Mouse (Mus musculus): ENCODE measurements around the gene Ttc32.

Ttc32 gene

GRCm38 (mm10) chr12:9046674-9047073 lies 16.9 kb downstream of the Ttc32 start:
- DNase-seq (ENCODE audit: low read depth, low spot score) = no peak

- no peak for DNase-seq (ENCODE audit: low read depth, low spot score)
These were observed 18.3 kb downstream of the Ttc32 start for GRCm38 (mm10) chr12:9048090-9048489.

GRCm38 (mm10) chr12:9050824-9051223 lies 21.0 kb downstream of the Ttc32 start:
- DNase-seq (ENCODE audit: low read depth, low spot score) = no peak

GRCm38 (mm10) chr12:9052075-9052829 lies 22.5 kb downstream of the Ttc32 start:
- DNase-seq (ENCODE audit: low read depth, low spot score) = peak; percentile 71

GRCm38 (mm10) chr12:9053345-9053744 lies 23.5 kb downstream of the Ttc32 start:
- no peak for DNase-seq (ENCODE audit: low read depth, low spot score)

GRCm38 (mm10) chr12:9054012-9054411 lies 24.2 kb downstream of the Ttc32 start:
- no peak for DNase-seq (ENCODE audit: low read depth, low spot score)

GRCm38 (mm10) chr12:9055269-9055668 lies 25.5 kb downstream of the Ttc32 start:
- no peak for DNase-seq (ENCODE audit: low read depth, low spot score)

- no peak for DNase-seq (ENCODE audit: low read depth, low spot score)
These were observed 29.7 kb downstream of the Ttc32 start for GRCm38 (mm10) chr12:9059502-9059901.

GRCm38 (mm10) chr12:9059965-9060364 lies 30.2 kb downstream of the Ttc32 start:
- DNase-seq (ENCODE audit: low read depth, low spot score) = no peak

GRCm38 (mm10) chr12:9063611-9064010 lies 33.8 kb downstream of the Ttc32 start:
- DNase-seq (ENCODE audit: low read depth, low spot score) = no peak

- DNase-seq (ENCODE audit: low read depth, low spot score) = no peak
These were observed 41.3 kb downstream of the Ttc32 start for GRCm38 (mm10) chr12:9071058-9071457.

- peak; percentile 45 for DNase-seq (ENCODE audit: low read depth, low spot score)
These were observed 41.7 kb downstream of the Ttc32 start for GRCm38 (mm10) chr12:9071493-9071892.

GRCm38 (mm10) chr12:9077554-9078125 lies 47.8 kb downstream of the Ttc32 start:
- DNase-seq (ENCODE audit: low read depth, low spot score) = no peak

- no peak for DNase-seq (ENCODE audit: low read depth, low spot score)
These were observed 60.4 kb downstream of the Ttc32 start for GRCm38 (mm10) chr12:9090226-9090625.

All from embryo, embryonic 11.5 days (tissue).